In the genomic region with DNA sequence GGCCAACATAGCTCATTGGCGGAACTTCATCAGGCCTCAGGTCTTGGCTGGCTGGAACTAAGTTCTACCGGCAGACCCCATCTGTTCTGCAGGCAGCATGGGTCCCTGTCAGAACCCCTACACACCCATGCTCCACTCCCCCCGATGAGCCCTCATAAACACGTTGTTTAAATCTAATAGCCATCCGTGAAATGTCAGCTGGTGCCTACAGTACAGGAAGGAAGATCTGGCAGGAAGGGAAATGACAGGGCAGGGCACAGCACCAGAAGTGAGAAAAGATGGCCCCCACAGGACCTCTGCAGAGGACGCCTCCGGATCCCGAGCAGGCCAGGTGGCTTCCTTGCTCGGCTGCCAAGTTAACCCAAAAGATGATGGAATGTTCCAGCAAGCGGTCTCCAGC, we compare ENCODE assay signal across 20 mouse cellular contexts. TPM values are rescaled to one million over a fixed set of nuclear protein-coding genes. Genes with fewer than 3 reads are reported as not detected.
A peak's percentile ranks its signal among the peaks of the same experiment; 100 is the strongest.
DNase-seq lines count a peak whose midpoint lies in the region; ATAC-seq lines count a peak whose summit lies in the region.
"Had no signal": no experiment of that assay in that cellular context is flagged by ENCODE, and none has a peak within 500 bp of the region (broad histone marks: within the 10 kb centered on the region; RNA-seq: fewer than 3 reads in every experiment).

No protein-coding gene starts in this region.

- no peaks in the 10 kb centered on the region for H3K9me3 ChIP-seq in limb, embryonic 12.5 days
- H3K9me3 ChIP-seq in limb, embryonic 10.5 days (replicated peaks), result no peaks in the 10 kb centered on the region
- H3K9me3 ChIP-seq in limb, embryonic 13.5 days, result no peaks in the 10 kb centered on the region
- H3K9me3 ChIP-seq: midbrain, embryonic 15.5 days; neural tube, embryonic 12.5 days had no signal

- 0 out of 2 replicates have a peak, but pooled peaks have one; percentile 19 for ATAC-seq in limb, embryonic 12.5 days (ENCODE audit: insufficient number of reproducible peaks, insufficient read depth, low FRiP score, low TSS enrichment, low read depth)
- ATAC-seq in common myeloid progenitor, adult 5-6 weeks (replicated peaks; ENCODE audit: low read depth, poor library complexity, severe bottlenecking), result peak; percentile 27
- ATAC-seq in limb, embryonic 13.5 days (ENCODE audit: low FRiP score, low read depth), result peak; percentile 74; the same call in 1 of the 2 replicates
- ATAC-seq: midbrain, embryonic 15.5 days had no signal

- H3K4me1 ChIP-seq in limb, embryonic 12.5 days (replicated peaks), result peaks cover 32% of the 10 kb centered on the region
- peaks cover 31% of the 10 kb centered on the region for H3K4me1 ChIP-seq in limb, embryonic 10.5 days
- peaks cover 51% of the 10 kb centered on the region for H3K4me1 ChIP-seq in limb, embryonic 13.5 days
- H3K4me1 ChIP-seq: midbrain, embryonic 15.5 days had no signal

- DNase-seq in cerebellum, postnatal 10 days, result peak; percentile 38 to 40
- DNase-seq in cerebellum, postnatal 25 days, result no peak
- DNase-seq in limb, embryonic 10.5 days (ENCODE audit: low spot score), result no peak
- no peak for DNase-seq in left cerebral cortex, postnatal 14 days (ENCODE audit: low spot score in 2 of 2)
- DNase-seq in layer of hippocampus, postnatal 36 days, result no peak
- DNase-seq: B cell, adult 2 months; cerebellum, adult 18-20 months; right cerebral cortex, adult 18-20 months; thymus, adult 18-20 months had no signal

- H3K9ac ChIP-seq in limb, embryonic 12.5 days (replicated peaks), result no peak overlapping the region
- no peak overlapping the region for H3K9ac ChIP-seq in limb, embryonic 13.5 days
- H3K9ac ChIP-seq: liver, embryonic 14.5 days; midbrain, embryonic 15.5 days; neural tube, embryonic 12.5 days had no signal

- H3K27ac ChIP-seq in limb, embryonic 12.5 days, result no peak overlapping the region; the same call in 1 of the 2 replicates
- H3K27ac ChIP-seq in limb, embryonic 10.5 days, result no peak overlapping the region
- 0 out of 2 replicates have a peak overlapping the region, but pooled peaks have one; percentile 17 for H3K27ac ChIP-seq in limb, embryonic 13.5 days
- H3K27ac ChIP-seq: liver, embryonic 14.5 days; midbrain, embryonic 15.5 days; neural tube, embryonic 12.5 days had no signal

- 37% methylated on average over 10 of the region's 10 CpGs for WGBS in limb, embryonic 12.5 days
- WGBS in limb, embryonic 10.5 days, result 59% methylated on average over 10 of the region's 10 CpGs
- 29% methylated on average over 10 of the region's 10 CpGs for WGBS in limb, embryonic 13.5 days

- H3K27me3 ChIP-seq in limb, embryonic 12.5 days, result peaks cover 5% of the 10 kb centered on the region
- H3K27me3 ChIP-seq in limb, embryonic 10.5 days (ENCODE audit: low read depth, poor library complexity, severe bottlenecking), result peaks cover 8% of the 10 kb centered on the region; the same call in 1 of the 2 replicates
- H3K27me3 ChIP-seq in limb, embryonic 13.5 days, result no peaks in the 10 kb centered on the region; the same call in 1 of the 2 replicates
- H3K27me3 ChIP-seq: midbrain, embryonic 15.5 days; neural tube, embryonic 12.5 days had no signal

- no peak overlapping the region for H3K4me2 ChIP-seq in limb, embryonic 12.5 days
- no peak overlapping the region for H3K4me2 ChIP-seq in limb, embryonic 13.5 days (replicated peaks)
- H3K4me2 ChIP-seq: midbrain, embryonic 15.5 days; neural tube, embryonic 12.5 days had no signal

- H3K4me3 ChIP-seq in limb, embryonic 12.5 days (replicated peaks), result no peak overlapping the region
- H3K4me3 ChIP-seq in limb, embryonic 10.5 days, result no peak overlapping the region
- H3K4me3 ChIP-seq in limb, embryonic 13.5 days, result no peak overlapping the region
- H3K4me3 ChIP-seq: midbrain, embryonic 15.5 days; neural tube, embryonic 12.5 days had no signal

- H3K36me3 ChIP-seq in limb, embryonic 12.5 days, result no peaks in the 10 kb centered on the region
- no peaks in the 10 kb centered on the region for H3K36me3 ChIP-seq in limb, embryonic 10.5 days
- H3K36me3 ChIP-seq in limb, embryonic 13.5 days, result no peaks in the 10 kb centered on the region
- H3K36me3 ChIP-seq: midbrain, embryonic 15.5 days; neural tube, embryonic 12.5 days had no signal

- intact Hi-C loops in left cerebral cortex, postnatal 14 days (cut with DNase I), result no loop called here

RNA-seq across cellular contexts. Expression of gene Lrrk1, which starts 16.0 kb away (rescaled TPM):
- polyA plus RNA-seq in limb, embryonic 12.5 days (2016; fragmentation: Nextera tagmentation; extraction: Ambion mirVana), result 14.2 and 14.3 TPM in 2 replicates
- polyA plus RNA-seq in limb, embryonic 10.5 days (2016; fragmentation: Nextera tagmentation; extraction: Ambion mirVana), result 8.1 and 10.2 TPM in 2 replicates
- 16.6 and 16.8 TPM in 2 replicates for total RNA-seq in common myeloid progenitor, adult 5-6 weeks (2017)
- polyA plus RNA-seq in limb, embryonic 13.5 days (2015; fragmentation: Nextera tagmentation; extraction: Ambion mirVana), result 12.4 and 14.1 TPM in 2 replicates
- 1 to 10 TPM; 3.5 to 4.4 TPM for total RNA-seq in left cerebral cortex, postnatal 14 days (2021)
- 1 to 10 TPM; 2.3 to 3.4 TPM for total RNA-seq in layer of hippocampus, postnatal 36 days (2021)

RNA-seq across cellular contexts. Expression of gene Aldh1a3, which starts 23.2 kb away (rescaled TPM):
- polyA plus RNA-seq in limb, embryonic 12.5 days (2016; fragmentation: Nextera tagmentation; extraction: Ambion mirVana), result 5.9 and 6.8 TPM in 2 replicates
- 1.1 and 1.5 TPM in 2 replicates for polyA plus RNA-seq in limb, embryonic 10.5 days (2016; fragmentation: Nextera tagmentation; extraction: Ambion mirVana)
- total RNA-seq in common myeloid progenitor, adult 5-6 weeks (2017), result 0.46 TPM in 1 of 2 replicates, not detected in the other
- polyA plus RNA-seq in limb, embryonic 13.5 days (2015; fragmentation: Nextera tagmentation; extraction: Ambion mirVana), result 9.9 and 10.6 TPM in 2 replicates
- 1 to 10 TPM; 2.9 to 3.4 TPM for total RNA-seq in left cerebral cortex, postnatal 14 days (2021)
- 1 to 10 TPM in 1 of 2 experiments, under 1 TPM in 1; 0.88 to 1.6 TPM for total RNA-seq in layer of hippocampus, postnatal 36 days (2021)

RNA-seq across cellular contexts. Expression of gene Gm10974, which starts 38.4 kb away (rescaled TPM):
- not detected in 2 replicates for polyA plus RNA-seq in limb, embryonic 12.5 days (2016; fragmentation: Nextera tagmentation; extraction: Ambion mirVana)
- not detected in 2 replicates for polyA plus RNA-seq in limb, embryonic 10.5 days (2016; fragmentation: Nextera tagmentation; extraction: Ambion mirVana)
- total RNA-seq in common myeloid progenitor, adult 5-6 weeks (2017), result not detected in 2 replicates
- polyA plus RNA-seq in limb, embryonic 13.5 days (2015; fragmentation: Nextera tagmentation; extraction: Ambion mirVana), result not detected in 2 replicates
- not detected for total RNA-seq in left cerebral cortex, postnatal 14 days (2021)
- not detected for total RNA-seq in layer of hippocampus, postnatal 36 days (2021)
- total RNA-seq: ES-E14; heart, adult 8-10 months; heart, postnatal 25 days had no signal
- polyA plus RNA-seq: forebrain, embryonic 11.5 days; large intestine, adult 2 months; liver, embryonic 14.5 days; midbrain, embryonic 15.5 days; neural tube, embryonic 12.5 days had no signal

Comparison
In these comparisons a context has a peak if more than half of its experiments do, and no peak if none do; other contexts are left out.
1. DNase-seq: peak in cerebellum, postnatal 10 days (2 of 2); none in cerebellum, postnatal 25 days (0 of 2), limb, embryonic 10.5 days (single experiment), left cerebral cortex, postnatal 14 days (0 of 2) and layer of hippocampus, postnatal 36 days (0 of 2).
2. ATAC-seq: peak in every context shown above with its lines; median percentile 74 in limb, embryonic 13.5 days; 27 in common myeloid progenitor, adult 5-6 weeks; 19 in limb, embryonic 12.5 days.